Mouse (Mus musculus): ENCODE results near the gene 4921530L21Rik. TPM values are rescaled to one million over a fixed set of nuclear protein-coding genes. Genes with fewer than 3 reads are reported as not detected.

The 4921530L21Rik gene
- polyA plus RNA-seq (2016; fragmentation: Nextera tagmentation; extraction: Ambion mirVana), result not detected in 2 replicates

DNA sequence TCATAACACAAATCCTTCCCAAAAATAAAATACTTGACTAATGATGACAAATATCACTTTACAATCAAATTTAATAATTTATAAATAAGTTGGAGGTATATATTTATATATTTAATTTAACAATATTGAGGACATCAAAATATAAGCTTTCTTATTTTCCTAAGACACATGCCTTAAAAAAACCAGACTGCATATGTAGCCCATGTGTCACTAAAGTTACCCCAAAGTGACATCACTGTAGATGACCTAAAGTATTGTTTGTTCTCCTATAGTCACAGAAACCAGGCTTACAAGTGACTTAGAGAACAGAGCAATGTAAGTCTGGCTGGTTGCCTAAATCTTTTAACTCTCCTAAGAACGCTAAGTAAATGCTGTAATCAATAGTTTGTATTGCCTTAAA, at the start of gene 4921530L21Rik:
TSS of gene 4921530L21Rik (plus strand) at position 301 of the 400 bp plus-strand sequence.
- Histone ChIP-seq H3K36me3 (no peaks in the 10 kb centered on the region), H3K4me1 (no peaks in the 10 kb centered on the region), H3K27me3 (ENCODE audit: insufficient read depth, poor library complexity, severe bottlenecking) (no peaks in the 10 kb centered on the region), H3K9me3 (no peaks in the 10 kb centered on the region), H3K27ac (no peak within 1 kb of the TSS), H3K4me3 (no peak within 1 kb of the TSS)
- DNase-seq (ENCODE audit: low spot score), result no peak
- WGBS, result 87% methylated on average over 1 of the region's 1 CpGs

DNA sequence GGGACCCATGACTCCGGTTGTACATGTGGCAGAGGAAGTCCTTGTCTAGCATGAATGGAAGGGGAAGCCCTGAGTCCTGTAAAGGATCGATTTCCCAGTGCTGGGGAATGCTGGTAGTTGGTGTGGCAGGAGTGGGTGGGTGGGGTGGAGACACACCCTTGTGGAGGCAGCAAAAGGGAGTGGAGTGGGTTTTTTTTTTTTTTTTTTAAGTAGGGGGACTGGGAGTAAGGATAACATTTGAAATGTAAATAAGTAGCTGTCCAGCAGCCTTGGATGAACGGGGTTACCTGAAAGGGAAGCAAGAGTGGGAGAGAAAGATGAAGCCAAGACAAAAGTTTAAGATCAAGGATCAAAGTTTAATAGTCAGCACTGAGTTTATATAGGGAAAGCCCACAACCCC, 47.2 kb upstream of the 4921530L21Rik start:
- WGBS, result 68% methylated on average over 3 of the region's 3 CpGs
- Histone ChIP-seq H3K27ac (no peak overlapping the region), H3K4me1 (no peaks in the 10 kb centered on the region), H3K9me3 (no peaks in the 10 kb centered on the region), H3K36me3 (no peaks in the 10 kb centered on the region), H3K27me3 (ENCODE audit: insufficient read depth, poor library complexity, severe bottlenecking) (no peaks in the 10 kb centered on the region), H3K4me3 (no peak overlapping the region)
- DNase-seq (ENCODE audit: low spot score), result no peak

DNA sequence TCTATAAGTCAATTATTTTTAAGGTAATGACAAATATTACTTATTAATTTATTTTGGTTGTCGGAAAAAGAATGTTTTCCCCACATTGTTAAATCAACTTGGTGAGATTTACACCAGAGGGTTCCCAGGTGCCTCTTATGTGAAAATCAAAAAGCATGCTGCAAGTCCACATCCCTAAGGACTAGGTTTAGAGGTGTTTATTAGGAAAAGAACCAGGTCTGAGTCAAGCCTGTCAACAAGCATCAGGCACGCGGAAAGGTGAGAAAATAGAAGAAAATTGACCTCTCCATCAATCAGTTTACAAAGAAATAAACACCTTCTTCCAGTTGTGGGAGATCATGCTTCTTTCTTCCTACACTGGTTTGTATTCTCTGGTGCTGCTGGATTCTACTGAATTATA, 18.1 kb upstream of the 4921530L21Rik start:
- Histone ChIP-seq H3K4me1 (no peaks in the 10 kb centered on the region), H3K9me3 (no peaks in the 10 kb centered on the region), H3K27me3 (ENCODE audit: insufficient read depth, poor library complexity, severe bottlenecking) (no peaks in the 10 kb centered on the region), H3K4me3 (no peak overlapping the region), H3K27ac (no peak overlapping the region), H3K36me3 (no peaks in the 10 kb centered on the region)
- DNase-seq (ENCODE audit: low spot score), result no peak
- 72% methylated on average over 3 of the region's 3 CpGs for WGBS

DNA sequence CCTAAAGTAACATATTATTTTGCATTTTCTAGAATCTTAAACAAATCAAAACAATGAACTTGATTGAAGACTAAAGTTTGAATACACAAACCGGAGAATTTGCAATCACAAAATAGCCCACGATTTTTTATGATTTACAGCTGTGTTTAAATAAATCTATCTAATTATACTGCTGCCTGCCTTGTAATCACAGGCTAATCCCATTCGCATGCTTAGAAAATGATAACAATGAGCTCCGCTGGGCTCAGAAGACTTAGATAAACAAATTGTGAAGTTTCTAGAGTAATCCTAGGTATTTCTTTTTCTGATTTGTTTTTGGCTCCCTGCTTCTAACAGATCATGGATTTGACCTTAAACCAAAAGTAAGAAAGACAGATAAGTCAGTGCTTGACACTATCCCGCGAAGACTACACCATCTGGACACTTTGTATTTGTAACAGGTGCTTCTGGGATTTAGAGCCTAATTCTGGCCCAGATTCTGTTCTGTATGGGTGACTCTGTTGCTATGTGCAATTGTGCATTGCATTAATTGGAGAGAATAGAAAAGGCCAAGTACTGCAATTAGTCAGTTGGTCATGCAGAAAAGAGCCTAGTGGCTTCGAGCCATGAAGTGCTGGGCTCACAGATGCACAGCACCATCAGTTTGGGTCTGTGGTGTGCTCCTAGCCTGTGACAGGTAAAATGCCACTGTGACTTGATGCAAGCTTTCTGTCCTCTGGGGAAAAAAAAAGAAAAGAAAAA, 15.2 kb upstream of the 4921530L21Rik start:
- DNase-seq (ENCODE audit: low spot score), result no peak

DNA sequence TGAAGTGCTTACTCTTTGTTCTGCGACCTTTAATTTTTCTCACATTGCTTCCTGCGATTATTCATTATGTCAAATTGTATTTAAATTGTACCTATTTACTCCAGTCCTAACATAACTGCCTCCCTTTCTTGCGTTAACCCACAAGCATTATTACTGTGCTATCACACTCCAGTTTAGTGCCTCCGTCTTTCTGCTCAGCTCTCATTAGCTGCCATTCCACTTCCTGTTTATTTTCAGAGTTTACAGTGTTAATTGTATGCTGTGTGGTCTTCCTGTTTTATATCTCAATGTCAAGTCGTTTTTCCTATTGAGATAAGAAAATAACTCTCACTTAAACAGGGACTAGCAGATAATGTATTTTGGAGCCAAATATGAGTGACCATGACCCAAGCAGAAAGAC, 9.0 kb upstream of the 4921530L21Rik start:
- WGBS, result 69% methylated on average over 5 of the region's 5 CpGs
- no peaks in the 10 kb centered on the region for H3K9me3 ChIP-seq
- no peak overlapping the region for H3K4me3 ChIP-seq
- H3K27ac ChIP-seq, result no peak overlapping the region
- no peaks in the 10 kb centered on the region for H3K27me3 ChIP-seq (ENCODE audit: insufficient read depth, poor library complexity, severe bottlenecking)
- DNase-seq (ENCODE audit: low spot score), result no peak
- no peaks in the 10 kb centered on the region for H3K36me3 ChIP-seq
- no peaks in the 10 kb centered on the region for H3K4me1 ChIP-seq

More for the DNA sequence above, 15.2 kb upstream of the 4921530L21Rik start:
- WGBS, result 79% methylated on average over 7 of the region's 7 CpGs
- H3K4me3 ChIP-seq, result no peak overlapping the region
- H3K27ac ChIP-seq, result no peak overlapping the region
- no peaks in the 10 kb centered on the region for H3K4me1 ChIP-seq
- H3K9me3 ChIP-seq, result no peaks in the 10 kb centered on the region
- H3K36me3 ChIP-seq, result no peaks in the 10 kb centered on the region
- no peaks in the 10 kb centered on the region for H3K27me3 ChIP-seq (ENCODE audit: insufficient read depth, poor library complexity, severe bottlenecking)

DNA sequence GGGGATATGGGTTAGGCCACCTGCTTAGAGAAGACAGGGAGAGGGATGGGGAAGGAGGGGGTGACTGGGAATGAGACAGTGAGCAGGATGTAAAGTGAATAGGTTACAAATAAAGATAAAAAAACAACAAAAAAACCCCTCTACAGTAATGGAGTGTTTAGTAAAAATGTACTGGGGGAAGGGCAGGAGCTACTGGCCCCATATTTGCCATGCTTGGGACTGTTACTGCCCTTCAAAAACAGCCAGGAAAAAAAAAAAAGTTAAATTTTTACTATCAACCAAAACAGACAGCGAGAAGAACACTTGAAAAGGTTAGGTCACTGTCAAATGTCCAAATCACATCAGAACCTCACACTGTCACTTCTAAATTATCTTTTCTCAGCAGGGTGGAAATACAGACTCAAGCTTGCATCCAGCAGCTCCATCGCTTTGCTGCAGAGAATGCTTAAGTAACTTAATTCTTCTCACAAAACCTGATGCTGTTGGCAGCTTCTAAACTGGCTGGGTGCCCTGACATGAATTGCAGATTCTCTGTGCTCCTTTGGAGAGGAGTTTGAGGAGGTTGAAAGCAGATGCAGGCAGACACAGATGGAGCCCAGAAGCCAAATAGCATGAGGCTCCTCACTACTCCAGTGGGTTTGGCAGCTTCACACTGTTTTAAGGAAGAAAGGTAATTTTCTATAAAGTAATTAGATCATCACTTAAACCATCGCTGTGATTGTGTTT, 4.1 kb upstream of the 4921530L21Rik start:
- WGBS, result 68% methylated on average over 3 of the region's 3 CpGs
- no peaks in the 10 kb centered on the region for H3K36me3 ChIP-seq
- DNase-seq (ENCODE audit: low spot score), result no peak

DNA sequence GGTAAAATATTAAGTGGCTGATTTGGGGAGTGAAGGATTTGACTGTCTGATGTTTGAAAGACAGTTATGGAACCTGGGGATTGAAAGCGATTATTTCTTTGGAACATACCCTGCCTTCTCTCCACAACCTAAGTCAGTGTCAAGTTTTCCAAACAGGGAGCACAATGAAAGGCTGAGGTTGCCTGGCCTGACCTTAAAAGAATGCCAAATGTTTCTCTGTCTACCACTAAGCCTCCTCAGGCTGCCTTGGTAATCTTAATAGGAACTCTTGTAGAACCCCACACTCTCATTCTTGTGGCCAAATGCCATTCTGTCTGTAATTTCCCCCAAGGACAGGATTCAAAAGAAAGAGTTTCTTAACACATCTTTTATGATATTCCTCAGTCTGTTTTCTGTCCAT, 3.5 kb upstream of the 4921530L21Rik start:
- Histone ChIP-seq H3K9me3 (no peaks in the 10 kb centered on the region), H3K4me1 (no peaks in the 10 kb centered on the region), H3K36me3 (no peaks in the 10 kb centered on the region), H3K27me3 (ENCODE audit: insufficient read depth, poor library complexity, severe bottlenecking) (no peaks in the 10 kb centered on the region), H3K27ac (no peak overlapping the region), H3K4me3 (no peak overlapping the region)
- DNase-seq (ENCODE audit: low spot score), result no peak
- WGBS, result 96% methylated on average over 1 of the region's 1 CpGs

More for the DNA sequence above, 4.1 kb upstream of the 4921530L21Rik start:
- Histone ChIP-seq H3K27ac (no peak overlapping the region), H3K4me1 (no peaks in the 10 kb centered on the region), H3K27me3 (ENCODE audit: insufficient read depth, poor library complexity, severe bottlenecking) (no peaks in the 10 kb centered on the region), H3K9me3 (no peaks in the 10 kb centered on the region), H3K4me3 (no peak overlapping the region)

DNA sequence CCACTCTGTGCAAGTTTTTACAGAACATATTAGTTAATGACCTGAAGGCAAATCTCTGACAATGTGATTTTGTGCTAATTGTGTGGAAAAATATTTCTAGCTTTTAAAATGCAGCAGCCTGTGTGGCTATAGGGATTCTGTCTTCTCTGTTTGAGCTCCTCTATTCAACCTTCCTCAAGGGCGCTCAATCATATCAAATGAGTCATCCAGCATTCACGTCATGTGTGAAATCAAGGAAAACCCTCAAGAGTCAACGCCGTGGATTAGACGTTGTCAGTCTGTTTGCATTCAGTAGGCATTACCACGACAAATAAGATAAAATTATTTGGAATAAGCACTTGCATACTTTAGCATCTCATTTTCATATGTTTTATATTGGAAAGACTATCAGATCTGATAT, 18.4 kb downstream of the 4921530L21Rik start:
- H3K4me1 ChIP-seq, result no peaks in the 10 kb centered on the region
- no peaks in the 10 kb centered on the region for H3K36me3 ChIP-seq
- no peak for DNase-seq (ENCODE audit: low spot score)
- H3K27me3 ChIP-seq (ENCODE audit: insufficient read depth, poor library complexity, severe bottlenecking), result no peaks in the 10 kb centered on the region
- 83% methylated on average over 6 of the region's 6 CpGs for WGBS
- H3K4me3 ChIP-seq, result no peak overlapping the region
- no peak overlapping the region for H3K27ac ChIP-seq
- H3K9me3 ChIP-seq, result no peaks in the 10 kb centered on the region

DNA sequence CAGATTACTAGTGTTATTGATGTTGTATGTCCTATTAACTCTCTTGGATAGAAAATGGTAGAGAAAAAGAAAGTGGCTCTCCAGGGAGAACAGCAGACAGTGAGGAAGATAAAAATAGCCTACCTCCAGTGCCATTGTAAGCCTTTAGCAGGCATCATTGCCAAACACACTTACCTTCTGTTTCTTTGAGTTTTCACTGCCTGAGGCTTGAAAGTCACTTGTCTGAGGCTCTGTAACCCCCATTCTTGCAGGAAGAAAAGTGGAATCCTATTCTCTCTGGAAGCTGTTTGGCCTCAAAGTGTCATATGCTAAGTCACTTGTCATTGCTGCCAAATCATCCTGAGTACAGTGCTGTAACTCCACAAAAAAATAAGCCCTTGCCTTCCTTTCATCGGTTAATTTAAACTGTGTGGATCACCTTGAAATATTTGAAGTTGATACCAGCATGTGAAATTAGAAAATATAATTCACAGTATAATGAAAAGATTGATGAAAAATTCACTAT, 23.6 kb downstream of the 4921530L21Rik start:
- no peaks in the 10 kb centered on the region for H3K36me3 ChIP-seq
- H3K9me3 ChIP-seq, result no peaks in the 10 kb centered on the region
- no peak for DNase-seq (ENCODE audit: low spot score)
- H3K4me1 ChIP-seq, result no peaks in the 10 kb centered on the region
- H3K27ac ChIP-seq, result no peak overlapping the region
- WGBS, result 88% methylated on average over 1 of the region's 1 CpGs
- no peaks in the 10 kb centered on the region for H3K27me3 ChIP-seq (ENCODE audit: insufficient read depth, poor library complexity, severe bottlenecking)
- H3K4me3 ChIP-seq, result no peak overlapping the region

DNA sequence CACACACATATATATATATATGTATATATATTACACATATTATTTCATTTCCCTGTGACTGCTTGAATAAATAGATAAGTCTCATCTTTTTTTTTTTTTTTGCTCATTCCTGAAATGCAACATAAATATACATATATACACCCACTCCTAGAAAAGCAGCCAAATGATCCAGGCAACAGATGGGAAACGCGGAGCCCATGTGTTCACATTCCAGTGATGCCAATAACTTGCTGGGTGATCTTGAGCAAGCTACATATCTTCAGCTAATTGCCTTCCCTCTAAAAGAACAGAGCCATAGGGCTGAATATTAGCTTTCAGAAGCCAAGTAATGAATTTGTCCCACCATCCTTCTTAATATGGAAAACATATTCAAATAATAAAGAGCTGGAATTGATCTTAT, 32.2 kb downstream of the 4921530L21Rik start:
- Histone ChIP-seq H3K27me3 (ENCODE audit: insufficient read depth, poor library complexity, severe bottlenecking) (no peaks in the 10 kb centered on the region), H3K4me3 (no peak overlapping the region), H3K9me3 (no peaks in the 10 kb centered on the region), H3K27ac (no peak overlapping the region), H3K36me3 (no peaks in the 10 kb centered on the region), H3K4me1 (no peaks in the 10 kb centered on the region)
- WGBS, result 95% methylated on average over 2 of the region's 2 CpGs
- DNase-seq (ENCODE audit: low spot score), result no peak

DNA sequence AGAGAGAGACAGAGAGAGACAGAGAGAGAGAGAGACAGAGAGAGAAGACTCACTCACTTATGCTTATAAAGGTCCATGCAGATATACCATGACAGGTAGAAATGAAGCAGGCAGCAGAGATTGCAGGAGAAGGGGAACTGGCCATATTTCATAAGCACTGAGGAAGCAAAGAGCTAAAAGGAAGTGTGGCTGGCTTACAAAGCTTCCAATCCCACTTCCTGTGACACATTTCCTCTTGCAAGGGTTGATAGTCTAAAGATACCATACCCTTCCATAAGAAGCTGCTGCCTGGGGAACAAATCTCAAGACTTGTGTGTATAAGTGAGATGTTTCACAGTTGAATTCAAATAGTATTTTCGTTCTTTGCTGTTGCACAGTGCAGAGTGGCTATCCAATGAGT, 45.7 kb downstream of the 4921530L21Rik start:
- no peak overlapping the region for H3K27ac ChIP-seq
- DNase-seq (ENCODE audit: low spot score), result no peak
- WGBS, result 79% methylated on average over 1 of the region's 1 CpGs
- H3K9me3 ChIP-seq, result no peaks in the 10 kb centered on the region
- no peaks in the 10 kb centered on the region for H3K27me3 ChIP-seq (ENCODE audit: insufficient read depth, poor library complexity, severe bottlenecking)
- H3K4me1 ChIP-seq, result no peaks in the 10 kb centered on the region
- H3K4me3 ChIP-seq, result no peak overlapping the region
- no peaks in the 10 kb centered on the region for H3K36me3 ChIP-seq

DNA sequence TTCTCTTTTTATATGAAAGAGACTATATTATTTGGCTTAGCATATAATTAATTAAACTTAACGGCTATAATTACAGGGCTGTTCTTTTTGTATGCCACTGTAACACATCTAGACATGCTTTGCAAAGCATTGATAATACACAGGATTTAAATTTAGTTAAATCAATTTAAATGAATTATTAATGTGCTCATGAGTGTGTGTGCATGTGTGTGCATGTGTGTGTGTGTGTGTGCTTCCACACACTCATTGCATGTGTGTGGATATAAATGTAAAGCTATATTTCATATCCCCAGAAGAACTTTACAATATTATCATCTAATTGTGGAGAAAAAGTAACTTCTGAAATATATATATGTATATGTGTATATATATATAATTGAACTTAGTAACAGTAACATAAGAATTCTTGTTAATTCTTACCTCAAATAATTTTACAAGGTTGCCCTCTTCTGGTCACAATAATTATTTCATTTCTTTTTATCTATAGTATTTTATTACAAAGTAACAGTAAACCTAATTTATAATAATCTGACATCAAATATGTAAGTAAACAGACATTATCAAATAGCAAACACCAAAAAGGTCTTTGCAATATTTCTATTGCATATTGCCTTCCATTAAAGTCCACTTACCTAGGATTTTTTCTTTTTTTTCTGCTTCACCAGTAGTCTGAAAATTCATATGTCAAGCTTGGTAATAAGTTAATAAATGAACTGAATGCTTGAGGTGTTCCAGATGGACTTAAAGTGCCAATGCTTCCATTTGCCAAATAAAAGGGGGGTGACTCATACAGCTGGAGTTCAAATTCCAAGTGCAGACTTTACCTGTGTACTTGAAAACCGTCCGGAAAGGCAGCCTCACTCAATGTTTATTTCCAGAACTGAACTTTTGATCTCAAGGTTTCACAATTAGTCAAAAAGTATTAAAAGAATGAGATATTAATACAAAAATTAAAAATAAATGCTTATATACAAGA, 47.0 kb downstream of the 4921530L21Rik start:
- DNase-seq (ENCODE audit: low spot score), result no peak
- Histone ChIP-seq H3K4me1 (no peaks in the 10 kb centered on the region), H3K9me3 (no peaks in the 10 kb centered on the region), H3K36me3 (no peaks in the 10 kb centered on the region), H3K27me3 (ENCODE audit: insufficient read depth, poor library complexity, severe bottlenecking) (no peaks in the 10 kb centered on the region), H3K27ac (no peak overlapping the region), H3K4me3 (no peak overlapping the region)
- WGBS, result 88% methylated on average over 3 of the region's 3 CpGs

Measured in heart, embryonic 10.5 days (tissue).